Mouse (Mus musculus): ENCODE measurements around the gene Dop1b. TPM values are rescaled to one million over a fixed set of nuclear protein-coding genes. Genes with fewer than 3 reads are reported as not detected.

Gene Dop1b
- polyA plus RNA-seq, 1 experiment = 89.3 TPM

DNA sequence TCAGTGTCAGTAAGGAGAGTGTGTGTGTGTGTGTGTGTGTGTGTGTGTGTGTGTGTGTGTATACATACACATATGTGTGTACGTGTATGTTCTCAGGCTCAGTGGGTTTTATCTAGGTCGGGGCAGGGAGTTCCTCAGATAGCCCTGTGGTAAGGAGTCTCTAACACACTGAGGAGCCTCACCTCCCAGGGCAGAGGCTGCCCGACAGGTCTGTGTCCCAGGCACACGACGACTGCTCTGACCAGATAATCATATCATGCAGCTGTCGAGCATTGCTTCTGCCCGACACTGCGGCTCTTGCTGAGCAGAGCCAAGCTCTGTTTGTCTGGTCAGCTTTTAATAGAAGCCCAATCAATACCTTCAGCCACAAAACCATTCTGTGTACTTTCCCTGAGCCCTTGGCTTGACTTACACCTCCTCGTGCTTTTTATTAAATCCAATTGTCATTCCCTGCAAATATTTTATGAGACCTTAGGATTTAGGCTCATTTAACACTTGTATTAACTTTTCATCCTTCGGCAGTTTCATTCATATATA is 33.2 kb downstream of the Dop1b start:
- TF ChIP-seq CTCF (IDR thresholded peaks at IDR 0.05; ENCODE audit: extremely low read depth, insufficient read depth, low read length) = no peak
- TF ChIP-seq POLR2A (IDR thresholded peaks at IDR 0.05; ENCODE audit: extremely low read depth, insufficient read depth, low read length) = no peak
- Histone ChIP-seq H3K27ac (ENCODE audit: insufficient read depth, low read length) (no peak overlapping the region), H3K4me1 (ENCODE audit: control insufficient read depth, insufficient read depth, low read length) (no peaks in the 10 kb centered on the region; the same call in 1 of the 2 replicates), H3K4me3 (ENCODE audit: insufficient read depth, low read length) (no peak overlapping the region)

DNA sequence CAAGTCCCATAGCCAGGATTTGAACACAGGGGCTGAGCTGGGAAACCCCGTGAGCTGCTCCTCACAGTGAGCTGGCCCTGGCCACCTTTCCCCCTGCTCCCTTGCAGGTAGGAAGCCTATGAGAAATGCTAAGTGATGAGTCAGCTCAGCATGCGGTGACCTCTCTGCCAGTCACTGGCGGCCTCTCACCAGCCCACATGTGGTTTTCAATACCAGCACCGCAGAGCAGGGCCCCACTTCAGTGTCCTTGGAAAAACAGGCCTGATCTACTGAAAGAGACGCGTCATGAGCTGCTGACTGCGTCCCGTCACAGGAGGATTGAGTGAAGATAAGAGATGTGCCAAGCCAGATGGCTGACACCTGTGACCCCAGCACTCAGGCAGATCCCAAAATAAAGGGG is 34.7 kb downstream of the Dop1b start:
- TF ChIP-seq CTCF (IDR thresholded peaks at IDR 0.05; ENCODE audit: extremely low read depth, insufficient read depth, low read length) (no peak), POLR2A (IDR thresholded peaks at IDR 0.05; ENCODE audit: extremely low read depth, insufficient read depth, low read length) (no peak)
- no peak overlapping the region for H3K4me3 ChIP-seq (ENCODE audit: insufficient read depth, low read length)

DNA sequence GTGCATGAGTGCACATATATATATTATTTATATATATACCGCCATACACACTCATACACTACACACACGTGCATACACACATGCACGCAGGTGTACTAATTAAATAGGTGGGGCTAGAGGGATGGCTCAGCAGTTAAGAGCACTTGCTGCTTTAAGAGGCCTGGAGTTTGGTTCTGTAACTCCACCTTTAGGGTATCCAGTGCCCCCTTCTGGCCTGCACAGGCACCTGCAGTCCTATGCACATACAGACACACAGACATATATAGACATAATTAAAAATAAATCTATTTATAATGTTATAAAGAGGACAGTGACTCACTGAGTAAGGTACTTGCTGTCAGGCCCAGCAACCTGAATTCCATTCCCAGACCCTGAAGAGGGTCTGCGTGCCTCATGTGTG is 35.3 kb downstream of the Dop1b start:
- no peak overlapping the region for H3K27ac ChIP-seq (ENCODE audit: insufficient read depth, low read length)
- no peak overlapping the region for H3K4me3 ChIP-seq (ENCODE audit: insufficient read depth, low read length)
- TF ChIP-seq CTCF (IDR thresholded peaks at IDR 0.05; ENCODE audit: extremely low read depth, insufficient read depth, low read length) (no peak), POLR2A (IDR thresholded peaks at IDR 0.05; ENCODE audit: extremely low read depth, insufficient read depth, low read length) (no peak)
- no peaks in the 10 kb centered on the region; the same call in 1 of the 2 replicates for H3K4me1 ChIP-seq (ENCODE audit: control insufficient read depth, insufficient read depth, low read length)

More for the DNA sequence above, 34.7 kb downstream of the Dop1b start:
- no peaks in the 10 kb centered on the region; the same call in 1 of the 2 replicates for H3K4me1 ChIP-seq (ENCODE audit: control insufficient read depth, insufficient read depth, low read length)
- no peak overlapping the region for H3K27ac ChIP-seq (ENCODE audit: insufficient read depth, low read length)

DNA sequence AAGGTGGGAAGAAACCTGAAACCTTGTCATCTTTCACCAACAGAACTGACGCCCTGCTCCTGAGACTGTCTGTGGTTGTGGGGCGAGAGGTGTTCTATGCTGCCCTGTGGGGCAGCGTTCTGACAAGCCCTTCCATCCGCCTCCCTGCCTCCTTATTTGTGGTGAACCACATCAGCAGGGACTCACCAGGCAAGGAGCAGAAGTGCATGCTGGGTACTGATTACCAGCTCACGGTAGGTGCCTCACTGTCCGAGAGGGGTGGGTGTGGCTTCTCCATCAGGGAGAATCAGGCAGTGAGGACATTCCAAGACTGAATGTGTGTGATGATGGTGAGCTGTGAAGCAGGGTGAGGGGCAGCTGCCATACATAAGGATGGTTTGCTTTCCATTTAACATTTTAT is 35.7 kb downstream of the Dop1b start:
- no peak for TF ChIP-seq POLR2A (IDR thresholded peaks at IDR 0.05; ENCODE audit: extremely low read depth, insufficient read depth, low read length)
- no peak for TF ChIP-seq CTCF (IDR thresholded peaks at IDR 0.05; ENCODE audit: extremely low read depth, insufficient read depth, low read length)
- no peaks in the 10 kb centered on the region; the same call in 1 of the 2 replicates for H3K4me1 ChIP-seq (ENCODE audit: control insufficient read depth, insufficient read depth, low read length)
- no peak overlapping the region for H3K4me3 ChIP-seq (ENCODE audit: insufficient read depth, low read length)
- no peak overlapping the region for H3K27ac ChIP-seq (ENCODE audit: insufficient read depth, low read length)

DNA sequence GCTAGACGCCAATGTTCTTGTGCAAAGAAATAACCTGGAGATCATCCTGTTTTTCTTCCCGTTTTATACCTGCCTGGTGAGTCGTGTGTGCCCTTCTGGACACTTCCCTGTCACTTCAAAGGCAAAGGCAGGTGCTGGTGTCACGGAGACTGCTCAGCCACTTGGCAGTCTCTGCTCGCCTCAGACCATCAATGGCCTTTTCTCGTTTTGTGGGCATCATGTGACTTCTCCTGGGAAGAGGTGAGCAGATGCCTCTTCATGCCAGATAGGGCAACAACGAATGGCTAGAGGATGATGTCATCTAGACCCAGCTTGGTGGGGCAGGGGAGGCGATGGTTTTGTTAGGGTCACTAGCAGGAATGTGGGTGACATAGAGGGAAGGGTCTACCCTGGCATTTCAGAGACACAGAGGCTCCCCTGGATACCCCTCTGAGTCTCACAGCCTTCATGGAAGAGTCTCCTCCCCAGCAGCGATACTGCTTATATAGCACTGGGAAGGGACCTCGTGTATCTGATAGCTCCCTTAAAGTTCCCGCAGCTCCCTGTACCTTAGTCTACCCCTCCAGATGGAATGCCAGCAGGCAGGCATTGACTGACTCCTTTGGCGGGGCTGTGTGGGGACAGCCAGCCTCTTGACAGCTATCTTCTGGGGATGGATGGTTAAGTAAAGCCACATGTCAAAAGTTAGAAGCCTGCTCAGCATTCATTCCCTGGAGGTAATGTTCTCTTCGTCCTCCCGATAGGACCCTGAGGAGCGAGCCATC is 37.6 kb downstream of the Dop1b start:
- no peak for TF ChIP-seq POLR2A (IDR thresholded peaks at IDR 0.05; ENCODE audit: extremely low read depth, insufficient read depth, low read length)
- no peak for TF ChIP-seq CTCF (IDR thresholded peaks at IDR 0.05; ENCODE audit: extremely low read depth, insufficient read depth, low read length)
- Histone ChIP-seq H3K4me3 (ENCODE audit: insufficient read depth, low read length) (no peak overlapping the region), H3K27ac (ENCODE audit: insufficient read depth, low read length) (no peak overlapping the region), H3K4me1 (ENCODE audit: control insufficient read depth, insufficient read depth, low read length) (no peaks in the 10 kb centered on the region; the same call in 1 of the 2 replicates)

DNA sequence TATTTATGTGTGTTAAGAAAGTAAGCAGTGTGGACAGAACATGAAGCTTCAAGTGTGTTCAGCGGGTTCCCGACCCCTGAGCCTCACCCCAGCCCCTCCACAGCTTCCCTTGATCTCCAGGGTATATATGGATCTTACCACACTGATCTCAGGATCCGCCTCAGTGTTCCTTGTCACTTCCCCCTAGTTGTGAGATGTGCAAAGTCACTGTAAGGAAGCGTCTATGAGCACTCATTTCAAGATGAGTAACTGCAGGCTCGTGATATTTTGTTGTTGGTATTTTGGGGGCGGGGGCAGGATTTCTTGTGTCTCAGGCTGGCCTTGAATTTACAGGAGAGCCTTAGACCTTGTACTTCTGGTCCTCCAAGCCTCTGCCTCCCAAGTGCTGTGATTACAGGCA is 38.8 kb downstream of the Dop1b start:
- H3K4me3 ChIP-seq (ENCODE audit: insufficient read depth, low read length) = no peak overlapping the region
- no peaks in the 10 kb centered on the region; the same call in 1 of the 2 replicates for H3K4me1 ChIP-seq (ENCODE audit: control insufficient read depth, insufficient read depth, low read length)
- TF ChIP-seq POLR2A (IDR thresholded peaks at IDR 0.05; ENCODE audit: extremely low read depth, insufficient read depth, low read length) (no peak), CTCF (IDR thresholded peaks at IDR 0.05; ENCODE audit: extremely low read depth, insufficient read depth, low read length) (no peak)
- no peak overlapping the region for H3K27ac ChIP-seq (ENCODE audit: insufficient read depth, low read length)

DNA sequence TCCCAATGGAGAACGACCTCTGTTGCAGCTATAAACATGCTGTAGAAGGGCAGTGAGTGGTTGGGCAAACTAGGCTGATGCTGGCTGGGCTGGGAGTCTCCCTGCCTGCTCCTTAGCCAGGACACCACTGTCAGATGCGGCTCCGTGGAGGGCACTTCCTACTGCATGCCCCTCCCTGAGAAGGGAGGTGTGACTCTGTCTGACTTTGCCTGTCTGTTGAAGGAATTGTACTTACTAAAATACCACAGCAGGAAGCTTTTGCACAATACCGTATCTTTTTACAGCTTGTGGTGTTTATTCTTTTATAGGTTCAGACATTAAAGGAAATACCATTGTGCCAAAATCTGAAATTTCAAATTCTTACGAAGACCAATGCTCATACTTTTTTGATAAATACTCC is 40.1 kb downstream of the Dop1b start:
- no peak for TF ChIP-seq CTCF (IDR thresholded peaks at IDR 0.05; ENCODE audit: extremely low read depth, insufficient read depth, low read length)
- no peak for TF ChIP-seq POLR2A (IDR thresholded peaks at IDR 0.05; ENCODE audit: extremely low read depth, insufficient read depth, low read length)
- Histone ChIP-seq H3K27ac (ENCODE audit: insufficient read depth, low read length) (no peak overlapping the region), H3K4me3 (ENCODE audit: insufficient read depth, low read length) (no peak overlapping the region), H3K4me1 (ENCODE audit: control insufficient read depth, insufficient read depth, low read length) (no peaks in the 10 kb centered on the region; the same call in 1 of the 2 replicates)

DNA sequence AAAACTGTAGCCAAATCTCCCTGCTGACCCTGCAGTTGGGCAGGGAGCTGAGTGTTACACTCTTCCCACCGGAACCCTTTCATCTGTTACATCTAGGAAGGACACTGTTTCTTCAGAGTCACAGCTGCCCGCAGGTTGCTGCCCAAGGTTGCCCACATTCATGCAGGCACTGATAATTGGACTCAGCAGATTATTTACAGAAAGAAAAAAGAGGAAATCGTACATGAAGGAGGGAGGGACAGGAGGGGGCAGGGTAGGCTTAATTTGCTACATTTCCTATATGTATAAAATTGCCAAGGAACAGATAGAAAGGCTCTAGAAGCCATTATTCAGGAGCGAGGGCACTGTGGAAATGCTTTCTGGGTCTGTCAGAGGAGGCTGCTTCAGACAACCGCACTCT is 44.9 kb downstream of the Dop1b start:
- Histone ChIP-seq H3K4me3 (ENCODE audit: insufficient read depth, low read length) (no peak overlapping the region), H3K4me1 (ENCODE audit: control insufficient read depth, insufficient read depth, low read length) (peaks cover 3% of the 10 kb centered on the region; the same call in 1 of the 2 replicates), H3K27ac (ENCODE audit: insufficient read depth, low read length) (no peak overlapping the region)
- TF ChIP-seq POLR2A (IDR thresholded peaks at IDR 0.05; ENCODE audit: extremely low read depth, insufficient read depth, low read length) = no peak
- no peak for TF ChIP-seq CTCF (IDR thresholded peaks at IDR 0.05; ENCODE audit: extremely low read depth, insufficient read depth, low read length)

DNA sequence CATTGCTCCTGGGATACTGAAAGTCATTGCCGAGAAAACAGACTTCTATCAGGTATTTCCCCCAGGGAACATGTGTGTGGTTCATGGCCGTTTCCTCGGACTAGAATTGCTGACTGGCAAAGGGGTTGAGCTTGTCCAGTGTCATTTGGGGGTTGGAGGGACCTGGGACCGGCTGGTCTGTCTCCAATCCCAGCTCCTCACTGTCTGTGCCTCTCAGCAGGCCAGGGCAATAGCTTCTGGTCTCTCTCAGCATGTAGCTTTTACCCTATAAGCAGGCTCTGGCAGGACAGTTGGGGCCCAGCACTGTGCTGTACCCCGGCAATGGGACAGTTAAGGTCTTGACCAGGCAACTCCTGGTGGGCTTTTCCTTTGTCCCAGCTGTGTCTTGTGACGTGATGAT is 51.7 kb downstream of the Dop1b start:
- H3K4me3 ChIP-seq (ENCODE audit: insufficient read depth, low read length) = no peak overlapping the region
- TF ChIP-seq CTCF (IDR thresholded peaks at IDR 0.05; ENCODE audit: extremely low read depth, insufficient read depth, low read length) (no peak), POLR2A (IDR thresholded peaks at IDR 0.05; ENCODE audit: extremely low read depth, insufficient read depth, low read length) (no peak)
- peaks cover 3% of the 10 kb centered on the region; the same call in 1 of the 2 replicates for H3K4me1 ChIP-seq (ENCODE audit: control insufficient read depth, insufficient read depth, low read length)
- no peak overlapping the region for H3K27ac ChIP-seq (ENCODE audit: insufficient read depth, low read length)

DNA sequence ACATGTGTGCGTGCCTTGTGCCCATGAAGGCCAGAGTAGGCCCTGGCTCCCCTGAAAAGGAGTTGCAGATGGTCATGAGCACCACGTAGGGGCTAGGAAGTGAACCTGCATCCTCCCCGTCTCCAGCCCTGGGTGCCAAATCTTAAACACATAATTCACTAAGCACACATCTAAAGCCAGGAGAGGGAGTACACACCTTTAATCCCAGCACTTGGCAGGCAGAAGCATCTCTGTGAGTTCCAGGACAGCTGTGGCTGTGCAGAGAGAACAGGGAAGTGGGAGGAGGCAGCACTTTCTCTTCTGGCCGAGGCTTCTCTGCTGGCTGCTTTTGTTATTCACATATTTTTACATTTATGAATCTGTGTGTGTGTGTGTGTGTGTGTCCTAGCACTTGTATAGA is 52.9 kb downstream of the Dop1b start:
- TF ChIP-seq POLR2A (IDR thresholded peaks at IDR 0.05; ENCODE audit: extremely low read depth, insufficient read depth, low read length) (no peak), CTCF (IDR thresholded peaks at IDR 0.05; ENCODE audit: extremely low read depth, insufficient read depth, low read length) (no peak)
- H3K27ac ChIP-seq (ENCODE audit: insufficient read depth, low read length) = no peak overlapping the region
- H3K4me1 ChIP-seq (ENCODE audit: control insufficient read depth, insufficient read depth, low read length) = peaks cover 3% of the 10 kb centered on the region; the same call in 1 of the 2 replicates
- no peak overlapping the region for H3K4me3 ChIP-seq (ENCODE audit: insufficient read depth, low read length)
